Mouse (Mus musculus) liver, embryonic 14.5 days (tissue): ENCODE measurements at regions not wholly inside any gene's neighbourhood (a gene's known extent, or its start where the extent isn't known, plus 50 kb on each side); places are given as distances from the start of the nearest gene placed in this dataset.

Experiments used
- CTCF ChIP-seq: IDR thresholded peaks from 2 replicates; pipeline ENCODE4 v1.5.1; 2016; ENCODE audit warnings: antibody characterized with exemption, low read depth, control low read depth
- EP300 ChIP-seq: IDR thresholded peaks from 2 replicates; pipeline ENCODE4 v1.6.1; 2016; ENCODE audit warnings: antibody characterized with exemption, low read depth

DNA sequence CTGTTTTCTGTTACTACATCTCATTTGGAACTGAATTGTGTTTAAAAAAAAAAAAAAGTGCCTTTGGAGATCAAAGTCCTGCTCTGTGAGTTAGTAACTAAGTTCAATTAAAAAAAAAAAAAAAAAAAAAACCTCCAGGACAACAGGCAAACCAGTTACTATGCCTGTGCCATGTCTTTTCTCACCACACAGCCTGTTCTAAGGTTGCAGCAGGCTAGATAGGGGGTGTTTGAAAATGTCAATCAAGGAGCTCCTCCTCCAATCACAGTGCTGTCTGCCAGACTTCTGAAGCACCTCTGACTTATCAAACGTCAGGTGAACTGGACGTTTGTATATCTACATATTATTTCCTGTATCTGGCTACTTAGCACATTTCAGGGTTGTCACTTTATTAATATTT, 427.9 kb upstream of the Adamts16 start:
- TF ChIP-seq EP300, result no peak
- TF ChIP-seq CTCF, result no peak
